Mouse (Mus musculus) natural killer cell, adult 2 months (primary cell): ENCODE results near the gene Mthfr.

ENCODE experiments used
- DNase-seq, 2 experiments: peaks; one replicate each; pipeline ENCODE4 v3.0.0; 2022; ENCODE audit warnings: low spot score in 2 of 2

The Mthfr gene

GRCm38 (mm10) chr4:148089166-148089565 lies 50.3 kb downstream of the Mthfr start:
- no peak for DNase-seq

GRCm38 (mm10) chr4:148091181-148091580 lies 52.3 kb downstream of the Mthfr start:
- DNase-seq = no peak

- no peak for DNase-seq
These were observed 53.8 kb downstream of the Mthfr start for GRCm38 (mm10) chr4:148092551-148093271.

GRCm38 (mm10) chr4:148094161-148094560 lies 55.3 kb downstream of the Mthfr start:
- no peak for DNase-seq

GRCm38 (mm10) chr4:148095081-148095480 lies 56.2 kb downstream of the Mthfr start:
- DNase-seq = no peak

GRCm38 (mm10) chr4:148097936-148098335 lies 59.1 kb downstream of the Mthfr start:
- no peak for DNase-seq

GRCm38 (mm10) chr4:148098666-148099065 lies 59.8 kb downstream of the Mthfr start:
- DNase-seq = no peak

GRCm38 (mm10) chr4:148101801-148102527 lies 63.1 kb downstream of the Mthfr start:
- DNase-seq = peak; percentile 38 to 40

GRCm38 (mm10) chr4:148104146-148104545 lies 65.3 kb downstream of the Mthfr start:
- no peak for DNase-seq

- DNase-seq = no peak
These were observed 68.9 kb downstream of the Mthfr start for GRCm38 (mm10) chr4:148107621-148108291.

GRCm38 (mm10) chr4:148108565-148109100 lies 69.8 kb downstream of the Mthfr start:
- DNase-seq = no peak
